Mouse (Mus musculus): ENCODE data around the gene Pgp. TPM values are rescaled to one million over a fixed set of nuclear protein-coding genes. Genes with fewer than 3 reads are reported as not detected.

Pgp gene
- total RNA-seq, 2 experiments from 2014 or later: 61.6 to 64.6 TPM

- DNase-seq (ENCODE audit: low spot score in 2 of 2): no peak
Observed at GRCm38 (mm10) chr17:24481027-24481815, 11.0 kb downstream of the Pgp start.

GRCm38 (mm10) chr17:24483495-24483894 lies 13.3 kb downstream of the Pgp start:
- DNase-seq (ENCODE audit: low spot score in 2 of 2): no peak

- DNase-seq (ENCODE audit: low spot score in 2 of 2): peak in 1 of 2 experiments; percentile 66
Observed at GRCm38 (mm10) chr17:24485090-24485860, 15.1 kb downstream of the Pgp start.

- DNase-seq (ENCODE audit: low spot score in 2 of 2): peak in 1 of 2 experiments; percentile 46
Observed at GRCm38 (mm10) chr17:24488186-24488661, 18.0 kb downstream of the Pgp start, which contains the start of gene Caskin1. Gene Caskin1 (plus strand): TSS chr17:24488601.

- peak in 1 of 2 experiments; percentile 41 for DNase-seq (ENCODE audit: low spot score in 2 of 2)
Observed at GRCm38 (mm10) chr17:24488662-24489264, 18.6 kb downstream of the Pgp start.

GRCm38 (mm10) chr17:24489265-24490030 lies 19.3 kb downstream of the Pgp start:
- peak in 1 of 2 experiments; percentile 15 for DNase-seq (ENCODE audit: low spot score in 2 of 2)

GRCm38 (mm10) chr17:24490399-24490798 lies 20.2 kb downstream of the Pgp start:
- peak in 1 of 2 experiments; percentile 69 for DNase-seq (ENCODE audit: low spot score in 2 of 2)

- DNase-seq (ENCODE audit: low spot score in 2 of 2): peak in 1 of 2 experiments; percentile 77
Observed at GRCm38 (mm10) chr17:24494627-24495335, 24.6 kb downstream of the Pgp start.

- DNase-seq (ENCODE audit: low spot score in 2 of 2): peak; percentile 85 to 88
Observed at GRCm38 (mm10) chr17:24495443-24495842, 25.3 kb downstream of the Pgp start.

GRCm38 (mm10) chr17:24496026-24496425 lies 25.8 kb downstream of the Pgp start:
- DNase-seq (ENCODE audit: low spot score in 2 of 2): no peak

GRCm38 (mm10) chr17:24502208-24502607 lies 32.0 kb downstream of the Pgp start:
- no peak for DNase-seq (ENCODE audit: low spot score in 2 of 2)

- no peak for DNase-seq (ENCODE audit: low spot score in 2 of 2)
Observed at GRCm38 (mm10) chr17:24504085-24504484, 33.9 kb downstream of the Pgp start.

- no peak for DNase-seq (ENCODE audit: low spot score in 2 of 2)
Observed at GRCm38 (mm10) chr17:24505286-24505955, 35.2 kb downstream of the Pgp start.

GRCm38 (mm10) chr17:24506332-24507070 lies 36.3 kb downstream of the Pgp start:
- DNase-seq (ENCODE audit: low spot score in 2 of 2): peak; percentile 54 to 69

- no peak for DNase-seq (ENCODE audit: low spot score in 2 of 2)
Observed at GRCm38 (mm10) chr17:24507129-24507664, 37.0 kb downstream of the Pgp start.

GRCm38 (mm10) chr17:24507806-24508460 lies 37.7 kb downstream of the Pgp start:
- DNase-seq (ENCODE audit: low spot score in 2 of 2): no peak

GRCm38 (mm10) chr17:24513609-24514008 lies 43.4 kb downstream of the Pgp start:
- peak; percentile 65 to 85 for DNase-seq (ENCODE audit: low spot score in 2 of 2)

Data from layer of hippocampus, adult 18-20 months (tissue).